Mouse (Mus musculus) heart, embryonic 11.5 days (tissue): ENCODE data around the gene Ints2. TPM values are rescaled to one million over a fixed set of nuclear protein-coding genes. Genes with fewer than 3 reads are reported as not detected.

Source experiments
- polyA plus RNA-seq: library from polyadenylated mRNA; unstranded; fragments of >200 nt; fragmentation: Nextera tagmentation; extraction: Ambion mirVana; gene quantifications from 2 replicates; pipeline ENCODE4 v1.2.1, GENCODE M21; 2014

Ints2 gene
- polyA plus RNA-seq, 1 experiment from 2014 or later: 21.0 TPM

Other genes with a start within 250 kb of the Ints2 start
- gene Brip1, start 56.4 kb downstream of the Ints2 start, polyA plus RNA-seq: 5.8 and 6.8 TPM in 2 replicates
- 9.6 and 10.3 TPM in 2 replicates for gene Med13, start 100.0 kb upstream of the Ints2 start, polyA plus RNA-seq
- 38.4 and 41.5 TPM in 2 replicates for gene Rnft1, start 227.1 kb upstream of the Ints2 start, polyA plus RNA-seq